Mouse (Mus musculus): ENCODE results near the gene Bfsp2. TPM values are rescaled to one million over a fixed set of nuclear protein-coding genes. Genes with fewer than 3 reads are reported as not detected.

Bfsp2 gene
- polyA plus RNA-seq, 1 experiment from 2014 or later, result 0.24 TPM

DNA sequence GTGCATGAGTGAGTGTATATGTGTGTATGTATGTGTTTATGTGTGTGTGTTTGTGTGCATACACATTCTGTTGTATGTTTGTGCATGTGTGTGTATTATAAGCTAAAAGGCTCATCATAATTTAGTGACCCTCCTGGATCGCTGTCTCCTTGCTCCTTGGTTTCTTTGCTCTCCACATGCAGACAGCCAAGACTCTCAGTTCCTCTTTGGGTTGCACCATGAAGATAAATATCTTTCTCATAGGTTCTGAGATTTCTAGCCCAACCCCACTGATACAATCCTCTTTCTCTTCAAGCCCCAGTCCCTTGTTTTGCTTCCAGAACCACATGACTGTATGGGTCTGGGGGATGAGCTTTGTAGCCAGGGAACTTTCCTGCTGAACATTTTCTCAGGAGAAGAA lies 20.9 kb downstream of the Bfsp2 start:
- no peak overlapping the region for H3K27ac ChIP-seq (ENCODE audit: low read depth)
- no peaks in the 10 kb centered on the region for H3K9me3 ChIP-seq (ENCODE audit: control insufficient read depth, low read length)
- 88% methylated on average over 1 of the region's 1 CpGs for WGBS
- no peak overlapping the region for H3K9ac ChIP-seq (ENCODE audit: low read length)
- no peak overlapping the region for H3K4me3 ChIP-seq (ENCODE audit: low read depth, low read length)
- H3K27me3 ChIP-seq (replicated peaks; ENCODE audit: control insufficient read depth, insufficient read depth, low read length), result no peaks in the 10 kb centered on the region
- no peak for ATAC-seq (replicated peaks; ENCODE audit: low FRiP score, low TSS enrichment, low read depth)
- H3K4me2 ChIP-seq (ENCODE audit: low read length), result no peak overlapping the region
- no peaks in the 10 kb centered on the region for H3K36me3 ChIP-seq (ENCODE audit: control insufficient read depth, insufficient read depth, low read length)
- no peak for DNase-seq (ENCODE audit: low spot score)
- H3K4me1 ChIP-seq (replicated peaks; ENCODE audit: control insufficient read depth, insufficient read depth, low read length), result no peaks in the 10 kb centered on the region

DNA sequence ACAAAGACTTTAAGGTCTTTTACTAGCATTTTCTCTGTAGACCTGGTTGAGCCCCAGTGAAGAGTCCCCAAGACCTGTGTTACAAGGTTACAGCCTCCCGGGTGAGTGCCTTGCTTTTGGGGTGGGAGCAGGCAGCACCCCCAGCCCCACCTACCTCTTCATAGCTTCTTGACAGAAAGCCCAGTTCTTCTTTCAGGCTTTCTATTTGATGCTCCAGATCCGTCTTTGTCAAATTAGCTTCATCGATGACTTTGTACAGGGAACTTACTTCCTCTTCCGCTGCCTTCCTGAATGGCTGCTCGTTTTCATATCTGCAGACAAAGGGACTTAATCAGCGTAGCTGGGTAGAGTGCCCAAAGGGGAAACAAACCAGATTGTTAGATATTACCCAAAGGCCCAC lies 30.6 kb downstream of the Bfsp2 start:
- WGBS, result 80% methylated on average over 6 of the region's 6 CpGs
- no peaks in the 10 kb centered on the region for H3K4me1 ChIP-seq (replicated peaks; ENCODE audit: control insufficient read depth, insufficient read depth, low read length)
- no peaks in the 10 kb centered on the region for H3K27me3 ChIP-seq (replicated peaks; ENCODE audit: control insufficient read depth, insufficient read depth, low read length)
- H3K4me3 ChIP-seq (ENCODE audit: low read depth, low read length), result no peak overlapping the region
- peaks cover 3% of the 10 kb centered on the region; the same call in 1 of the 2 replicates for H3K9me3 ChIP-seq (ENCODE audit: control insufficient read depth, low read length)
- no peaks in the 10 kb centered on the region for H3K36me3 ChIP-seq (ENCODE audit: control insufficient read depth, insufficient read depth, low read length)
- ATAC-seq (replicated peaks; ENCODE audit: low FRiP score, low TSS enrichment, low read depth) (no peak), DNase-seq (ENCODE audit: low spot score) (no peak)
- H3K4me2 ChIP-seq (ENCODE audit: low read length), result no peak overlapping the region
- no peak overlapping the region for H3K27ac ChIP-seq (ENCODE audit: low read depth)
- H3K9ac ChIP-seq (ENCODE audit: low read length), result no peak overlapping the region

DNA sequence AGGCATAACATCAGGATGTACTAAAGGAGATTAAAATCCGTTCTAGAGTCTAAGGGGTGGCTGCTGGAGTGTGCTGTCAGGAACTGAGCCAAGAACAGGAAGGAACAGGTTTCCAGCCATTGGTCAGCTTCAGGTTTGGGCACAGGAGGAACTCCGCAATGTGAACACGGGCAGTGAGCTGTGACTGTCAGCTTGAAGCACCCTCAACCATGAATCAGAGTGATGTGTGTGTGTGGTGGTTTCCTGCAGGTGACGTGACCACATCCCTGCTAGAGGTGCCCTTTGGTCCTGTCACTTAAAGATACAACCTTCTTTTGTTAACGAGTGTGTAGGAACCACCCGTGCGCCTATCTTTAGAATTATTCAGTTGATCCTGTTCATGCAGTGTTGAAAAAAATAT lies 31.1 kb downstream of the Bfsp2 start:
- Histone ChIP-seq H3K27me3 (replicated peaks; ENCODE audit: control insufficient read depth, insufficient read depth, low read length) (no peaks in the 10 kb centered on the region), H3K4me2 (ENCODE audit: low read length) (no peak overlapping the region), H3K4me1 (replicated peaks; ENCODE audit: control insufficient read depth, insufficient read depth, low read length) (no peaks in the 10 kb centered on the region), H3K36me3 (ENCODE audit: control insufficient read depth, insufficient read depth, low read length) (no peaks in the 10 kb centered on the region), H3K27ac (ENCODE audit: low read depth) (no peak overlapping the region), H3K4me3 (ENCODE audit: low read depth, low read length) (no peak overlapping the region), H3K9me3 (ENCODE audit: control insufficient read depth, low read length) (peaks cover 6% of the 10 kb centered on the region; the same call in 1 of the 2 replicates), H3K9ac (ENCODE audit: low read length) (no peak overlapping the region)
- DNase-seq (ENCODE audit: low spot score) (no peak), ATAC-seq (replicated peaks; ENCODE audit: low FRiP score, low TSS enrichment, low read depth) (no peak)
- WGBS, result 77% methylated on average over 7 of the region's 7 CpGs

DNA sequence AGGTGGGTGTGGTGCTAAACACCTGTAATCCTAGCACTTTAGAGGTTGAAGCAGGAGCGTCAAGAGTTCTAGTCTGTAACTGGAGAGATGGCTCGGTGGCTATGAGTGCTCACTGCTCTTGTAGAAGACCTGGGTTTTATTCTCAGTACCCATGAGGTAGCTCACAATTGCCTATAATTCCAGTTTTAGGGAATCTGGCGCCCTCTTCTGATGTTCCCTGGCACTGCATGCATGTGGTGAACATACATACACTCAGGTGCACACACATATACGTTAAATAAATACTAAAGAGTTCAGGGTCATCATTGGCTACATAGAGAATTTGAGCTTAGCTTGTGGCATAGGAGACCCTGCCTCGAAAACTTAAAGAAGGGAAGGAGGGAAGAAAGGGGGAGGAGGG lies 35.6 kb downstream of the Bfsp2 start:
- Histone ChIP-seq H3K4me1 (replicated peaks; ENCODE audit: control insufficient read depth, insufficient read depth, low read length) (peaks cover 14% of the 10 kb centered on the region), H3K9me3 (ENCODE audit: control insufficient read depth, low read length) (peaks cover 6% of the 10 kb centered on the region; the same call in 1 of the 2 replicates), H3K27ac (ENCODE audit: low read depth) (no peak overlapping the region), H3K4me3 (ENCODE audit: low read depth, low read length) (no peak overlapping the region), H3K4me2 (ENCODE audit: low read length) (no peak overlapping the region), H3K27me3 (replicated peaks; ENCODE audit: control insufficient read depth, insufficient read depth, low read length) (no peaks in the 10 kb centered on the region), H3K9ac (ENCODE audit: low read length) (no peak overlapping the region), H3K36me3 (ENCODE audit: control insufficient read depth, insufficient read depth, low read length) (no peaks in the 10 kb centered on the region)
- no peak for ATAC-seq (replicated peaks; ENCODE audit: low FRiP score, low TSS enrichment, low read depth)
- DNase-seq (ENCODE audit: low spot score), result no peak
- 90% methylated on average over 5 of the region's 5 CpGs for WGBS

DNA sequence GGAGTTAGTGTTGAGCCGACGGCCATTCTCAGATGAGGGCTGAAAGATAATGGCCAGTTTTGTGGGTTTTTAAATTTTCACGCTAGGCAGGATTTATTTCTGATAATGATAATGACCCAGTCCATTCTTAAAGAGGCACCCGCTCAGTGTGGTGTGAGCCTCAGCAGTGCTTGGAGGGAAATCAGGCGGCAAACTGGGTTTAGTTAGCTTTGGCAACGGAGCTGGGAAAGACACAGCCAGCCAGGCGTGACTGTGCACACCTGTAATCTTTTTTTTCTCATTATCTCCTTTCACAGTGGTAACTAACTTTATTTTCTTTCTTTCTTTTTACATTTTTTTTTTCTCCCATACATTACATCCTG lies 36.4 kb downstream of the Bfsp2 start:
- DNase-seq (ENCODE audit: low spot score), result no peak
- 50% methylated on average over 7 of the region's 7 CpGs for WGBS
- Histone ChIP-seq H3K27ac (ENCODE audit: low read depth) (no peak overlapping the region), H3K36me3 (ENCODE audit: control insufficient read depth, insufficient read depth, low read length) (no peaks in the 10 kb centered on the region), H3K4me1 (replicated peaks; ENCODE audit: control insufficient read depth, insufficient read depth, low read length) (peaks cover 14% of the 10 kb centered on the region), H3K4me2 (ENCODE audit: low read length) (peak overlapping the region; percentile 8; the same call in 1 of the 2 replicates), H3K9me3 (ENCODE audit: control insufficient read depth, low read length) (peaks cover 6% of the 10 kb centered on the region; the same call in 1 of the 2 replicates), H3K9ac (ENCODE audit: low read length) (no peak overlapping the region), H3K4me3 (ENCODE audit: low read depth, low read length) (no peak overlapping the region), H3K27me3 (replicated peaks; ENCODE audit: control insufficient read depth, insufficient read depth, low read length) (no peaks in the 10 kb centered on the region)
- no peak for ATAC-seq (replicated peaks; ENCODE audit: low FRiP score, low TSS enrichment, low read depth)

DNA sequence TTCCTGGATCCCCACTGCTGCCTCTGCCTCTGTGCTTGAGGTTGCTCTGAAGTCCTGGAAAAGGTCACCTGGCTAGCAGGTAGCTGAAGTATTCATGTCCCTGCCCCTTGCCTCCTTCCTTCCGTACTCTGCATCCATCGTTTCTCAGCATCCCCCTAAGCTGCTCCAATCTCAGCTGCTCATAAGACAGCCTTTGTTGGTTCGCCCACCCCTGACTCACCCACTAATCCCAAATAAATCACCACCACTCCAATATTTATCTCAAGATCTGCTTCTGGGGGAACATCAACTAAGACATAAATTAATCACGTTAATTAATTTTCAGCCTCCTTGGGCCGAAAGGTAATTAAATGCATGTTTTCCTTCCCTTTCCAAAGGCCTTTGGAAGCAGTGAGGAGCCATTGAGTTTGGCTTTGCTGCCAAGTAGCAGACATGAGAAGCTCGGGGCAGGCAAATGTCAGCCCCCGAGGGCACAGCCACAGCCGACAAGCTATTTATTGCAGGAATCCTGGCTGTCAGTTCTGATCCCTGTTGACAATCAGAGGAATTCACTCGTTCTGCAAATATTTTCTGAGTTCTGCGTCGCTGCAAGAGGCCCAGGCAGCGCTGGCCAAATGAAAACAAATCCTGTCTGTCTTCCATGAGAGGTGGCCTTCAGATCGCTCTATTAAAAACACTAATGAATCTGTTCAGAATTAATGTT lies 36.9 kb downstream of the Bfsp2 start:
- peak overlapping the region; percentile 8; the same call in 1 of the 2 replicates for H3K4me2 ChIP-seq (ENCODE audit: low read length)
- no peak overlapping the region for H3K27ac ChIP-seq (ENCODE audit: low read depth)
- ATAC-seq (replicated peaks; ENCODE audit: low FRiP score, low TSS enrichment, low read depth), result no peak
- H3K36me3 ChIP-seq (ENCODE audit: control insufficient read depth, insufficient read depth, low read length), result no peaks in the 10 kb centered on the region
- H3K9me3 ChIP-seq (ENCODE audit: control insufficient read depth, low read length), result peaks cover 6% of the 10 kb centered on the region; the same call in 1 of the 2 replicates
- no peak overlapping the region for H3K9ac ChIP-seq (ENCODE audit: low read length)
- no peak for DNase-seq (ENCODE audit: low spot score)
- 25% methylated on average over 13 of the region's 13 CpGs for WGBS
- peaks cover 14% of the 10 kb centered on the region for H3K4me1 ChIP-seq (replicated peaks; ENCODE audit: control insufficient read depth, insufficient read depth, low read length)
- no peak overlapping the region for H3K4me3 ChIP-seq (ENCODE audit: low read depth, low read length)
- H3K27me3 ChIP-seq (replicated peaks; ENCODE audit: control insufficient read depth, insufficient read depth, low read length), result no peaks in the 10 kb centered on the region

DNA sequence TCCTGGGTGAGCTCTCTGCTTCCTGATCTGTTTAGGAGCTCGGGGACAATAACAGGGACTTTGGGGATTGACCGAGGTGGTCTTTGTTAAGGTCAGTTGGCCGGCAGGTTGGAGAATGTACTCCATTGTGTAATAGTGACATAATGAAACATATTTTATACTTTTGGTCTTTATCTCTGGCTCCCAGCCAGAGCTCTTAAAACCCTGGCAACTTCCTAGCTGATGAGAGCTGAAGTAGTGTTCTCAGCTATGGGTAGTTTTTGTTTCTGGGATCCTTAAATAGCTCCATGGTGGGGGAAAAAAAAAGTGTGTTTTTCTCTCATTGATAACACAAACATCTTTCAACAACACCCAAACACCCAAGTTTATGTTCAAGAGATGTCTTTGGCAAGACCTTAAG lies 39.6 kb downstream of the Bfsp2 start:
- Histone ChIP-seq H3K4me2 (ENCODE audit: low read length) (no peak overlapping the region), H3K27ac (ENCODE audit: low read depth) (no peak overlapping the region), H3K4me1 (replicated peaks; ENCODE audit: control insufficient read depth, insufficient read depth, low read length) (peaks cover 14% of the 10 kb centered on the region), H3K9me3 (ENCODE audit: control insufficient read depth, low read length) (peaks cover 6% of the 10 kb centered on the region; the same call in 1 of the 2 replicates), H3K36me3 (ENCODE audit: control insufficient read depth, insufficient read depth, low read length) (no peaks in the 10 kb centered on the region), H3K27me3 (replicated peaks; ENCODE audit: control insufficient read depth, insufficient read depth, low read length) (no peaks in the 10 kb centered on the region), H3K4me3 (ENCODE audit: low read depth, low read length) (no peak overlapping the region), H3K9ac (ENCODE audit: low read length) (no peak overlapping the region)
- DNase-seq (ENCODE audit: low spot score), result no peak
- WGBS, result 59% methylated on average over 3 of the region's 3 CpGs
- ATAC-seq (replicated peaks; ENCODE audit: low FRiP score, low TSS enrichment, low read depth), result no peak

DNA sequence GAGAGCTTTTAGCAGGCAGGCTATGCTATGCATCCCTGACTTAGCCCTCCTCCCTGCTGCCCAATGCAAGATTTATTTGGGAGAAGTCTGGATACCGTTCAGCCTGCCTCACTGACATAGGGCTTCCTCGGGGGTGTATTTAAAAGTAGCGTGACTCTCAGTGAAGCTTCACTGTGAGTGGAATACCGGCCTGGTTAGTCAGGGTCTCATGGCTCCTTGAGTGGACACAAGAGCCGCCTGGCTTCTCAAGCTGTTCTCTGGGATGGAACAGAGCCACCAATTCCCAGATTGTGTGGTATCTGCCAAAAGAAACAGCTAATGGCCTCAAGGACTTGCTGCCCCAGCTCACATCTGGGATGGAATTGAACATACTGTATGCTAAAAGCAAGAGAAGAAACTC lies 43.1 kb downstream of the Bfsp2 start:
- H3K9ac ChIP-seq (ENCODE audit: low read length), result no peak overlapping the region
- WGBS, result 61% methylated on average over 5 of the region's 5 CpGs
- H3K36me3 ChIP-seq (ENCODE audit: control insufficient read depth, insufficient read depth, low read length), result no peaks in the 10 kb centered on the region
- no peaks in the 10 kb centered on the region for H3K9me3 ChIP-seq (ENCODE audit: control insufficient read depth, low read length)
- H3K4me3 ChIP-seq (ENCODE audit: low read depth, low read length), result no peak overlapping the region
- peaks cover 15% of the 10 kb centered on the region for H3K4me1 ChIP-seq (replicated peaks; ENCODE audit: control insufficient read depth, insufficient read depth, low read length)
- H3K4me2 ChIP-seq (ENCODE audit: low read length), result no peak overlapping the region
- ATAC-seq (replicated peaks; ENCODE audit: low FRiP score, low TSS enrichment, low read depth) (no peak), DNase-seq (ENCODE audit: low spot score) (no peak)
- H3K27ac ChIP-seq (ENCODE audit: low read depth), result no peak overlapping the region
- no peaks in the 10 kb centered on the region for H3K27me3 ChIP-seq (replicated peaks; ENCODE audit: control insufficient read depth, insufficient read depth, low read length)

DNA sequence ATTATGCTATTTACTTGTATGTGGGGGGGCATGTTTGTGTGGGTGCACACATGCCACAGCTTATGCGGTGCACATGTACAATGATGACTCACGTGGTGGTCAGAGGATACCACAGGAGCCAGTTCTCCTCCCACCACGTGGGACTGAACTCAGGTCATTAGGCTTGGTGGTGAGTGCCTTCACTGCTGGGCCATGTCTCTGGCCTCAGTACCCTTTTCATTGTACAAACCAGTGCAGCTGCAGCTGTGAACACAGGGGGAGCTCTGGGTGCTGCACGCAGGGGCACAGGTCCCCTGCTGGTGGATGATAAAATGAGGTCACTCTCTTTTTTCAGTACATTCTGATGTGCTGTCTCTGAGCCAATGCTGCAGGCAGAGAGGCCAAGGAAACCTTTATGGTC lies 46.1 kb downstream of the Bfsp2 start:
- Histone ChIP-seq H3K27ac (ENCODE audit: low read depth) (no peak overlapping the region), H3K9ac (ENCODE audit: low read length) (no peak overlapping the region), H3K9me3 (ENCODE audit: control insufficient read depth, low read length) (no peaks in the 10 kb centered on the region), H3K4me3 (ENCODE audit: low read depth, low read length) (no peak overlapping the region), H3K4me1 (replicated peaks; ENCODE audit: control insufficient read depth, insufficient read depth, low read length) (peaks cover 6% of the 10 kb centered on the region; the same call in 1 of the 2 replicates), H3K27me3 (replicated peaks; ENCODE audit: control insufficient read depth, insufficient read depth, low read length) (no peaks in the 10 kb centered on the region), H3K4me2 (ENCODE audit: low read length) (no peak overlapping the region), H3K36me3 (ENCODE audit: control insufficient read depth, insufficient read depth, low read length) (no peaks in the 10 kb centered on the region)
- ATAC-seq (replicated peaks; ENCODE audit: low FRiP score, low TSS enrichment, low read depth) (0 out of 2 replicates have a peak, but pooled peaks have one; percentile 12), DNase-seq (ENCODE audit: low spot score) (no peak)
- 51% methylated on average over 4 of the region's 4 CpGs for WGBS

Data from intestine, embryonic 14.5 days (tissue).